Mouse (Mus musculus) hindbrain, embryonic 14.5 days (tissue): ENCODE results near the gene Brdt. TPM values are rescaled to one million over a fixed set of nuclear protein-coding genes. Genes with fewer than 3 reads are reported as not detected.

ENCODE experiments used
- ATAC-seq: fragments of 200-750 bp; cut with Nextera tagmentation; 2 replicates; pipeline ENCODE4 v1.8.0; 2017; ENCODE audit warnings: moderate number of reproducible peaks, mild to moderate bottlenecking, moderate TSS enrichment, moderate library complexity; ENCODE audit not compliant: low FRiP score
- DNase-seq: peaks from one replicate; pipeline ENCODE4 v3.0.0-alpha.2; 2015; ENCODE audit warnings: low spot score
- H3K27ac ChIP-seq: fragments of 300-500 bp; sonication (generic); 2 replicates; pipeline ENCODE4 v1.5.1; 2014; ENCODE audit warnings: mild to moderate bottlenecking, moderate library complexity
- H3K27me3 ChIP-seq: fragments of 300-500 bp; sonication (generic); 2 replicates; pipeline ENCODE4 v1.6.1; 2014; ENCODE audit warnings: mild to moderate bottlenecking, low read length, mixed read lengths; ENCODE audit not compliant: control insufficient read depth, insufficient read depth
- H3K36me3 ChIP-seq: fragments of 300-500 bp; sonication (generic); replicated peaks from 2 replicates; pipeline ENCODE4 v1.6.1; 2014; ENCODE audit not compliant: control insufficient read depth, insufficient read depth
- H3K4me1 ChIP-seq: fragments of 300-500 bp; sonication (generic); replicated peaks from 2 replicates; pipeline ENCODE4 v1.6.1; 2014; ENCODE audit warnings: antibody characterized with exemption, low read length, mixed read lengths; ENCODE audit not compliant: control insufficient read depth, insufficient read depth
- H3K4me2 ChIP-seq: fragments of 300-500 bp; sonication (generic); replicated peaks from 2 replicates; pipeline ENCODE4 v1.6.1; 2014; ENCODE audit warnings: mild to moderate bottlenecking, moderate library complexity
- H3K4me3 ChIP-seq: fragments of 300-500 bp; sonication (generic); replicated peaks from 2 replicates; pipeline ENCODE4 v1.5.1; 2014; ENCODE audit warnings: mild to moderate bottlenecking, low read length
- H3K9ac ChIP-seq: fragments of 300-500 bp; sonication (generic); 2 replicates; pipeline ENCODE4 v1.6.1; 2014
- H3K9me3 ChIP-seq: fragments of 300-500 bp; sonication (generic); 2 replicates; pipeline ENCODE4 v1.6.1; 2016; ENCODE audit warnings: low read length; ENCODE audit not compliant: control insufficient read depth
- WGBS: fragments of 180-500 bp; shearing (Covaris S2); extraction: QIAGEN DNeasy Blood & Tissue Kit; methylation state at CpG from one replicate; pipeline ENCODE4 v1.1.7; 2014; 5-methylcytosine and 5-hydroxymethylcytosine counted together
- polyA plus RNA-seq: library from polyadenylated mRNA; unstranded; fragments of >200 nt; fragmentation: Nextera tagmentation; extraction: Ambion mirVana; gene quantifications from 2 replicates; pipeline ENCODE4 v1.2.1, GENCODE M21; 2014

Gene Brdt
- 3.2 and 3.4 TPM in 2 replicates for polyA plus RNA-seq

DNA sequence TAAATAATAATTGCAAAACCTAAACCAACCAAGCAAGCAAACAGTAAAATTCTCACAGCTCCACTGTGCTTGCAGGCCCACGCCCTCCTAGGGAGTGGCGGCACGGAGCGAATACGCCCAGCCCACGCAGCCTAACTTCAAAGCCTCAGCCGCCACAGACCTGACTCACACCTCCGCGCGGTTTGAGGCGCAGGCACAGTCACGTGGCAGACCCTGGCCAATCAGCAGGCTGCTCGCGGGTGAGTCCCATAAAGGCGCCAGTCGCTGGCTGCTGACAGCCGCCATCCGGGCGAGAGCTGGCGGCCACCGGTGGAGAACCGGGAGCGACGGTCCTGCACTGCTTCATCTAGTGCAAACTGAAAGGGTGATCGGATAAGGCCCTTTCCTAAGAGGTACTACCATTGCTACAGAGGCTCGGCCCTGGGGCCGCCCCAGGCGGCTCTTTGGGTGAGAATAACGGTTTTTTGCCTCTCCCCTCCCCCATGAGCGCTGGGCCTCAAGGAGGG is at the start of gene Brdt:
Gene Brdt (plus strand): TSS at position 244 of the 506 bp plus-strand sequence.
- Histone ChIP-seq H3K9me3 (0 out of 2 replicates have a peak, but pooled peaks cover 4% of the 10 kb centered on the region), H3K27me3 (no peaks in the 10 kb centered on the region), H3K36me3 (no peaks in the 10 kb centered on the region), H3K4me3 (no peak within 1 kb of the TSS), H3K27ac (no peak within 1 kb of the TSS), H3K4me1 (no peaks in the 10 kb centered on the region), H3K4me2 (no peak within 1 kb of the TSS), H3K9ac (no peak within 1 kb of the TSS)
- DNase-seq, result no peak
- 91% methylated on average over 30 of the region's 30 CpGs for WGBS
- no peak for ATAC-seq

DNA sequence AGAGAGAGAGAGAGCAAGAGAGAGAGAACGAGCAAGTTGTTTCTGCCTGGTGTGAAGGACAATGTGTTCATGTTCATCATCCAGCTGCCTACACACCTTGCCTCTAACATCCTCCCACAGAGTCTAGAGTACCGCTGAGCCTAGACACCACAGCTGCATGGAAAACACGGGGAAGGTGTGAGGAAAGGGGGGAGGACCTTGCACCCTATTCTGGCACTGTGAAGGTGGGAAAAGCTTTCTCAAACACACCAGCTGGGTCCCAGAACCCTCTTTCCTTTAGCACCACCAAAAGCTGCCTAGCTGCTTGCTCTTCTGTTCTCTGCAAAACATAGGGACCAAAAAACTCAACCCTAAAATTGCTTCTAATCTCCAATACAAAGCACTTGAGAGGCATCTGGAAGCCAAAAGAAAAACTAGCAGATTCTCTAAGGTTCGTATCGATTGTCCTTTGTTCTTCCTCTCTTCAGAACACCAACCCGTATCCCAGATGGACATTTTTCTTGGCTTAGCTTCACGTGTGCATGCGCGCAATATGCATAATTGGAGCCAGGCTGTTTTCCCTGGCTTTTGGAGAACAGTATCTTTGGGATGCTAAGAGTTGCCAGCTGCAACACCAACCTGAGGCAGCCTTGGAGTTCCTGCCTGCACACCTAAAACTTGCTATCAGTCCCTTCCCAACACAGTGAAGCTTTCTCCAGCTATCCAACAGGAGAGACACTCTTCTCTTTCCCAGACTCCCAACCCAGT is 48.2 kb upstream of the Brdt start:
- Histone ChIP-seq H3K9ac (no peak overlapping the region), H3K4me2 (no peak overlapping the region), H3K4me3 (no peak overlapping the region), H3K27ac (no peak overlapping the region), H3K36me3 (no peaks in the 10 kb centered on the region), H3K9me3 (no peaks in the 10 kb centered on the region), H3K27me3 (peaks cover 4% of the 10 kb centered on the region; the same call in 1 of the 2 replicates), H3K4me1 (no peaks in the 10 kb centered on the region; the same call in 1 of the 2 replicates)
- WGBS, result 78% methylated on average over 9 of the region's 9 CpGs
- ATAC-seq, result no peak
- DNase-seq, result no peak

DNA sequence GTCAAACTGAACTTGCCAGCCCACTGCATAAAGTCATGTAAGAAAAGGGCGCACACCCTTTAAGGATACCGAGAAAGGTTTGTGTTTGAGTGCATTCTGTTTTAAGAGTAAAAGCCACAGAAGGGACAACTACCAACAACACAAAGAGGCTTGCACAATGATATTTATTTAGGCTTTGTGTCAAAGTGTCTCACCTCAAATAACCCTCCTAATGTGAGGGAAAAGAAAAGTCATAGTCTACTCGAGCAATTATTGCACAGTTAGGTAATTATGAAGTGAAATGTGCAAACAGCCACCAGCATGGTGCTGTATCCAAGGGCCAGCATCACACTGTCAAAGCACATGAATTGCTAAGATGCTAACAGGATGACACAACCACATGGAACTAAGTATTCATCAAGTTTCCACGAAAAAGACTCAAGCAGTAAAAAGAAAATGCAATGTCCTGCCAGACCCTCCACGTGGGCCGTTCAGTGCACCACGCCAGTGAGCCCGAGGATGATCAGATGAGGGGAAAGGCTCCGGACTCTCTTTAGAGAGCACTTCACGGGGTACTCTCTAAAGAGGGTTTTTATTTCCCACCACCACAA is 46.9 kb upstream of the Brdt start:
- H3K27ac ChIP-seq, result no peak overlapping the region
- H3K9ac ChIP-seq, result no peak overlapping the region
- H3K36me3 ChIP-seq, result no peaks in the 10 kb centered on the region
- DNase-seq (no peak), ATAC-seq (no peak)
- no peaks in the 10 kb centered on the region for H3K9me3 ChIP-seq
- H3K27me3 ChIP-seq, result peaks cover 17% of the 10 kb centered on the region
- H3K4me1 ChIP-seq, result peaks cover 5% of the 10 kb centered on the region; the same call in 1 of the 2 replicates
- 76% methylated on average over 10 of the region's 10 CpGs for WGBS
- H3K4me2 ChIP-seq, result no peak overlapping the region
- no peak overlapping the region for H3K4me3 ChIP-seq

DNA sequence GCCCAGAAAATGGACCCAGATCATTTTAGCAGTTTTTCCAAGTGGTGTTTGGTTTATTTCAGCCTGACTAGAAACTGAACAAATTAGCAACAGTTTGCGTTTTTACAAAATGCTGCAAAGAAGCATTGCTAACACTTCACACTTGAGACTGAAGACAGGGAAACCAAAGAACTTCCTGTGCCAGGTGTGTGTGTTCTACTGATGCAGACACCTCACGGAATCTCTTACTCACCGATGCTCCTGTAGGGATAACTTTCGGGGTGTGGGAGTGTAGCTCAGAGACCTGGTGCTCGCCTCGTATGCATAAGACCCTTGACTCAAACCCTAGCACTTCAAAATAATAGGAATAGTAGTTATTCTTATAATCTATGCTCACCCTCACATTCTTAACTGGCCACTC is 45.4 kb upstream of the Brdt start:
- DNase-seq, result no peak
- WGBS, result 89% methylated on average over 6 of the region's 6 CpGs
- no peak overlapping the region for H3K4me3 ChIP-seq
- no peak overlapping the region for H3K4me2 ChIP-seq
- no peak for ATAC-seq
- H3K36me3 ChIP-seq, result no peaks in the 10 kb centered on the region
- no peak overlapping the region for H3K27ac ChIP-seq
- H3K4me1 ChIP-seq, result peaks cover 5% of the 10 kb centered on the region; the same call in 1 of the 2 replicates
- peaks cover 22% of the 10 kb centered on the region for H3K27me3 ChIP-seq
- H3K9me3 ChIP-seq, result no peaks in the 10 kb centered on the region
- no peak overlapping the region for H3K9ac ChIP-seq

DNA sequence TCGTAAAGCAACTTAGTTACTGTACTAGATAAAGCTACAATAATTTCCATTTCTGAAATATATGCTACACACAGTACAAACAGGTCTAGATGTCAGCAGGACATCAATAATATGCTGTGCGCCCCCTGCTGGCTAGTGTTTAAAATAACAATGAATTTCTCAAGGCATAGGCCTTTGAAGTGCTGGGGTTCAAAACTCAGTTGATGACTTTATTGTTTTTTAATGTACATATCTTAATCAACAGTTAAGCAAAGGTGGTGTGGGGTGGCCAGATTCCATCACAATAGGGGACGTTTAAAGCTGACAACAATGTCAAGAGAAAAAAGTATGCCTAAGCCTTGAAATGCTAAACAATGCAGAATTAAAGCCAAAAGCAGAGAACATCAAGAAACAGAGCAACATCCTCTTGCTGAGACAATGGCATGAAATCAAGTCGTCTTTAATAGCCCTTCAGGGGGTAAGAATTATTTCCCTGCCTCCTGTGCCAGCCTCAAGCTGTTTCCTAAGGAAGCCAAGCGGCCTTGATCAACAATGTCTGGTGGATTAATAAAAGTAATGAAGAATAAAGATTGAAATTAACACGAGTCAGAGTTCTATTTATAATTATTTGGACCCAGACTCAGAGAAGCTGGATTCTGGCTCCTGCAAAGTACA is 43.6 kb upstream of the Brdt start:
- Histone ChIP-seq H3K27me3 (peaks cover 25% of the 10 kb centered on the region), H3K4me2 (peak overlapping the region; percentile 100), H3K9me3 (no peaks in the 10 kb centered on the region), H3K4me3 (peak overlapping the region; percentile 78; the same call in 1 of the 2 replicates), H3K27ac (no peak overlapping the region), H3K4me1 (peaks cover 5% of the 10 kb centered on the region; the same call in 1 of the 2 replicates), H3K36me3 (no peaks in the 10 kb centered on the region), H3K9ac (0 out of 2 replicates have a peak overlapping the region, but pooled peaks have one; percentile 17)
- 27% methylated on average over 6 of the region's 6 CpGs for WGBS
- DNase-seq (peak; percentile 80), ATAC-seq (no peak)

DNA sequence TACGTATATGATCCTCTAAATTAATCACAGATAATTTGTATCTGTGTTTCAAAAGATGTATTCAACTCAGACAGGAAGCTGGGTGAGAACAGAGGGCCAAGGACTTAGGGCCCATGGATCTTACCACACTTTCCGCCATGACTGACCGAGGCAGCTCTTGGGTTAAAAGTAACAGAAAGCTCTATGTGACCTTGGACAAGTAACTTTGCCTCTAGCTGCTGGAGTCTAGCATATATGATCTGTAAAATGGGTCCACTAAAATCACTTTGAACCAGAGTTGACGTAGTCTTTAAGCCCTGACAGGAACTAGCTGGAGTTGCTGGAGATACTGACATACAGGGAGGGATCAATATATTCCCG is 43.1 kb upstream of the Brdt start:
- WGBS, result 52% methylated on average over 5 of the region's 5 CpGs
- no peak for DNase-seq

DNA sequence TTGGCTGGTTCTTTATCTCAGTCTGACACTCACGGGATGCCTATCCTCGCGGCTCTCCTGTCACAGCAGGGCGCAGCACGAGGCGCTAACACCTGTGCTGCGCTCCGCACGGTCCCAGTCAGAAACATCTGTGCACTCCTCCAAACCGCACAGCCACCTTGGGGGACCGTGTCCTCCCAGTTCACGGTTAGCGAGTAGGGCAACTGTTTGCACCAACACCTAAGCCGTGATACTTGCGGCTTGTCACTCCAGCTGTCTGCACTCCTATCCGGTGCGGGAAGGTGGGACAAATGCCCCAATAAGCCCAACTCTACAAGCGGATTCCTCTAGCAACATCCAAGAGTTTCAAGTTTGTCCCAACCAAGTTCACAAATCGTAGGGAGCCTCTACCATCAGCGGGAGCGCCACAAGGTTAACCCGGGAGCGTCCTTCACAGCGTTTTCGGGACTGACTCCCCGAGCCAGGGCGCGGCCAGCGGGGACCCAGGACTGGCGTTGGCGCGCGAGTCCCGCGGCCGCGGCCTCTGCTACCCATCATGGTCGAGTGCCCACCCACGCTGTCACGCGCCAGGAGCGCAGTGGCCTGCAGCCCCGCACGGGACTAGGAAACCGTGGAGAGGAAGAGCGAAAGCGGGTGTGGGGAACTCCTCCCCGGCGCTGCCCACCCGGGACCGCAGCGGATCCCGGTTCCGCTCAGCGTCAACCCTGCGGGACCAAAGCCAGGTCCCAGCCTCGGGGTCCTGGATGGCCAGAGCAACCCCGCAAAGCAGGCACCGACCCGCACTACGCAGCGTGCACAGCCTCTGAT is 42.3 kb upstream of the Brdt start:
- no peaks in the 10 kb centered on the region for H3K9me3 ChIP-seq
- no peaks in the 10 kb centered on the region for H3K36me3 ChIP-seq
- DNase-seq (no peak), ATAC-seq (peak; percentile 57; the same call in 1 of the 2 replicates)
- H3K4me2 ChIP-seq, result peak overlapping the region; percentile 100
- H3K27ac ChIP-seq, result peak overlapping the region; percentile 40
- peaks cover 25% of the 10 kb centered on the region for H3K27me3 ChIP-seq
- peak overlapping the region; percentile 76 for H3K9ac ChIP-seq
- H3K4me3 ChIP-seq, result peak overlapping the region; percentile 78
- WGBS, result under 1% methylated on average over 62 of the region's 62 CpGs
- H3K4me1 ChIP-seq, result peaks cover 5% of the 10 kb centered on the region; the same call in 1 of the 2 replicates

More for the DNA sequence above, 43.1 kb upstream of the Brdt start:
- no peaks in the 10 kb centered on the region for H3K9me3 ChIP-seq
- ATAC-seq, result no peak
- no peak overlapping the region for H3K27ac ChIP-seq
- peaks cover 25% of the 10 kb centered on the region for H3K27me3 ChIP-seq
- no peaks in the 10 kb centered on the region for H3K36me3 ChIP-seq
- peak overlapping the region; percentile 78 for H3K4me3 ChIP-seq
- peak overlapping the region; percentile 76; the same call in 1 of the 2 replicates for H3K9ac ChIP-seq
- H3K4me1 ChIP-seq, result peaks cover 5% of the 10 kb centered on the region; the same call in 1 of the 2 replicates
- peak overlapping the region; percentile 100 for H3K4me2 ChIP-seq

DNA sequence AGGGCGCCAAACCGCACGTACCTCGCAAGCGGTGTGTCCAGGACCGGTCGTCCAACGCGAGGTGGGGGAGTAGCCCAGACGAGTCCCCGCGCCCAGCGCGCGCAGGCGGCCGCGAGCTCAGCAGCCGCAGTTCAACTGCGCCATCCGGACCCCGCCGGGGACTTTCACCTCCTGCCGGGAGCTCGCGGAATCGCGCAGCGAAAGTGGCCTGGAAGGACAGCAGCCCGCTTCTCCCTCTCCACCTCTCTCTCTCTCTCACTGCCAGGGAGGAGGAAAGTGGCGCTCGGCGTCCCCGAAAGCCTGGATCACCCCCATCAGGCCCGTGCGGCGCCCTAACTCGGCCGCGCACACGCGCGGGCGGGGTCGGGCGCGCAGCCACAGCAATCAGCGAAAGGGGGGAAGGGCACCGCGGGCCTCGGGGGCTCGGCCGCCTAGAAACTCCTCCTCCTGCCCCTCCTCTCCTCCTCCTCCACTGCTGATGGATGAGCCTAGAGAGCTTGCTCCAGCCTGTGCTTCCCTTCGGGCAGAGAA is 41.7 kb upstream of the Brdt start, which contains the start of gene Tgfbr3:
Gene Tgfbr3 (minus strand): TSS at position 396 of the 531 bp plus-strand sequence.
- Histone ChIP-seq H3K36me3 (no peaks in the 10 kb centered on the region), H3K4me1 (peaks cover 5% of the 10 kb centered on the region; the same call in 1 of the 2 replicates), H3K27me3 (peaks cover 25% of the 10 kb centered on the region), H3K9me3 (no peaks in the 10 kb centered on the region), H3K4me3 (peak within 1 kb of the TSS; percentile 78), H3K4me2 (peak within 1 kb of the TSS; percentile 100), H3K9ac (peak within 1 kb of the TSS; percentile 76), H3K27ac (peak within 1 kb of the TSS; percentile 40)
- peak; percentile 91 for ATAC-seq
- peak; percentile 77 for DNase-seq
- 1% methylated on average over 54 of the region's 54 CpGs for WGBS
